Mouse (Mus musculus) spleen, adult 2 months (tissue): ENCODE measurements at regions not wholly inside any gene's neighbourhood (a gene's known extent, or its start where the extent isn't known, plus 50 kb on each side); places are given as distances from the start of the nearest gene placed in this dataset.

Experiments
- CTCF ChIP-seq: fragments of 200-500 bp; IDR thresholded peaks from 2 replicates; pipeline ENCODE4 v1.5.1; 2011; ENCODE audit warnings: mild to moderate bottlenecking, inconsistent platforms; ENCODE audit not compliant: insufficient read depth, insufficient read length, insufficient replicate concordance; ENCODE audit errors: extremely low read depth
- POLR2A ChIP-seq: fragments of 200-500 bp; IDR thresholded peaks from 2 replicates; pipeline ENCODE4 v1.6.1; 2011; ENCODE audit warnings: low read depth, low read length, inconsistent platforms

DNA sequence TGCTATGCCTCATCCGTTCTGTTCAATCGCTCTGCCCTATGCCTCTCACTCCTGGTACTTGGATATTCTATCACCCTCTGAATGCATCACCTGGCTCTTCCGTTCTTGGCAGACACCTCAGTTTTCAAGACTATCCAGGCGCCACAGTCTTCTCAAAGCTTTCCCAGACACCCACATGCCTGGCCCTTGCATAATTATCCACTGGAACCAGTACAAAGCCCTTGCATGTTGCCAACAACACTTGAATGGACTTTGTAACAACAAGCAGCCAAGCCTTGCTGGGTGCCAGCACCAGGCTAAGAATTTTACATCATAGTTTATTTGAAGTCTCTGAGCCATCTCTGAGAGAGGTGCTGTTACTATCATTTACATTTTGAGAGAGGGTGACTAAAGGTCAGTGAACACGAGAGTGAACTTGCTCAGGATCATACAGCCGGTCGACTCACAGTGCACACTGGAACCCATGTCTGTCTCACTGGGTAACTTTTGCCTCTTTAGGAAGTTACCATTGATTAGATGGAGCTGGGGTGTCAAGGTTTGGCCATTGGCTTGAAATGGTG lies 368.8 kb upstream of the Gm21798 start:
- TF ChIP-seq CTCF (no peak), POLR2A (no peak)
